Mouse (Mus musculus) gastrocnemius, adult 8-10 months (tissue): ENCODE data around the gene Mettl3. TPM values are rescaled to one million over a fixed set of nuclear protein-coding genes. Genes with fewer than 3 reads are reported as not detected.
A peak's percentile ranks its signal among the peaks of the same experiment; 100 is the strongest.

Experiments used
- DNase-seq, 2 experiments: peaks; one replicate each; pipeline ENCODE4 v3.0.0; 2022; ENCODE audit warnings: low spot score in 2 of 2
- total RNA-seq, 4 experiments: library from RNA; stranded (reverse); gene quantifications; 2 replicates each; pipeline ENCODE4 v1.2.4; 2022

Mettl3 gene
- total RNA-seq, 4 experiments from 2014 or later, result 15.5 to 17.0 (median 16.0) TPM

GRCm38 (mm10) chr14:52295558-52296264, 9.2 kb downstream of the Mettl3 start:
- no peak for DNase-seq

GRCm38 (mm10) chr14:52284191-52284590, 20.7 kb downstream of the Mettl3 start:
- DNase-seq, result no peak

- DNase-seq, result peak in 1 of 2 experiments; percentile 17
Measured at GRCm38 (mm10) chr14:52283629-52284028, 21.3 kb downstream of the Mettl3 start.

GRCm38 (mm10) chr14:52279747-52280120, 25.2 kb downstream of the Mettl3 start:
- DNase-seq, result no peak

GRCm38 (mm10) chr14:52278932-52279746, 25.8 kb downstream of the Mettl3 start, which contains the start of the genes Tox4 and Rab2b:
TSS of gene Tox4 (plus strand) at chr14:52279146.
TSS of gene Rab2b (minus strand) at chr14:52279545.
- peak; percentile 95 to 97 for DNase-seq

- DNase-seq, result no peak
Measured at GRCm38 (mm10) chr14:52277210-52277609, 27.7 kb downstream of the Mettl3 start.

GRCm38 (mm10) chr14:52272781-52273180, 32.1 kb downstream of the Mettl3 start:
- DNase-seq, result no peak

- DNase-seq, result peak; percentile 97 to 98
Measured at GRCm38 (mm10) chr14:52257484-52258213, 47.3 kb downstream of the Mettl3 start, which contains the start of gene Chd8. TSS of gene Chd8 (minus strand) at chr14:52257780.

- DNase-seq, result no peak
Measured at GRCm38 (mm10) chr14:52256311-52257175, 48.4 kb downstream of the Mettl3 start.

- no peak for DNase-seq
Measured at GRCm38 (mm10) chr14:52246129-52246528, 58.8 kb downstream of the Mettl3 start.

Other genes starting within 250 kb of the Mettl3 start
- gene Hnrnpc, start 201.1 kb downstream of the Mettl3 start, total RNA-seq, result 10 to 100 TPM; 62.4 to 80.4 (median 71.9) TPM
- not detected for gene Rpgrip1, start 194.4 kb downstream of the Mettl3 start, total RNA-seq
- gene Supt16, start 107.7 kb downstream of the Mettl3 start, total RNA-seq, result 10 to 100 TPM; 10.4 to 14.4 (median 12.3) TPM
- 10 to 100 TPM; 24.5 to 42.9 (median 34.6) TPM for gene Chd8, start 47.3 kb downstream of the Mettl3 start, total RNA-seq
- 10 to 100 TPM; 53.9 to 65.3 (median 62.6) TPM for gene Tox4, start 26.0 kb downstream of the Mettl3 start, total RNA-seq
- 1 to 10 TPM; 2.5 to 3.7 (median 3.1) TPM for gene Rab2b, start 25.6 kb downstream of the Mettl3 start, total RNA-seq
- gene Sall2, start 23.6 kb upstream of the Mettl3 start, total RNA-seq, result under 1 TPM; 0.34 to 0.65 (median 0.54) TPM
- not detected for gene Olfr1513, start 51.3 kb upstream of the Mettl3 start, total RNA-seq
- not detected for gene Olfr1512, start 74.0 kb upstream of the Mettl3 start, total RNA-seq
- not detected for gene Olfr1511, start 92.3 kb upstream of the Mettl3 start, total RNA-seq
- gene Olfr1510, start 109.2 kb upstream of the Mettl3 start, total RNA-seq, result not detected
- not detected for gene Olfr1509, start 137.9 kb upstream of the Mettl3 start, total RNA-seq
- gene Olfr1508, start 162.4 kb upstream of the Mettl3 start, total RNA-seq, result not detected
- not detected for gene Olfr1507, start 190.6 kb upstream of the Mettl3 start, total RNA-seq